Mouse (Mus musculus) stomach, embryonic 14.5 days (tissue): ENCODE data around the gene Selenbp1. TPM values are rescaled to one million over a fixed set of nuclear protein-coding genes. Genes with fewer than 3 reads are reported as not detected.
"Not testable (repeated sequence)": the region's sequence is repeated elsewhere in the genome, so short reads cannot be mapped to it uniquely, and the experiment has no call there.

Experiments used
- ATAC-seq: fragments of 200-750 bp; cut with Nextera tagmentation; 2 replicates; pipeline ENCODE4 v1.8.0; 2017; ENCODE audit warnings: low read depth, moderate TSS enrichment; ENCODE audit not compliant: insufficient number of reproducible peaks, insufficient read depth, low FRiP score
- H3K27ac ChIP-seq: fragments of 300-500 bp; sonication (generic); 2 replicates; pipeline ENCODE4 v1.5.1; 2014; ENCODE audit warnings: mild to moderate bottlenecking, low read length, moderate library complexity, mixed read lengths
- H3K27me3 ChIP-seq: fragments of 300-500 bp; sonication (generic); 2 replicates; pipeline ENCODE4 v1.6.1; 2014; ENCODE audit warnings: low read length, control low read depth, mixed read lengths; ENCODE audit not compliant: control insufficient read depth, insufficient read depth
- H3K36me3 ChIP-seq: fragments of 300-500 bp; sonication (generic); 2 replicates; pipeline ENCODE4 v1.6.1; 2014; ENCODE audit warnings: mild to moderate bottlenecking, control low read depth, low read length, moderate library complexity, mixed read lengths; ENCODE audit not compliant: control insufficient read depth, insufficient read depth
- H3K4me1 ChIP-seq: fragments of 300-500 bp; sonication (generic); 2 replicates; pipeline ENCODE4 v1.6.1; 2014; ENCODE audit warnings: low read length, control low read depth, mixed read lengths; ENCODE audit not compliant: control insufficient read depth, insufficient read depth
- H3K4me2 ChIP-seq: fragments of 300-500 bp; sonication (generic); replicated peaks from 2 replicates; pipeline ENCODE4 v1.6.1; 2014; ENCODE audit warnings: low read depth, low read length, control low read depth
- H3K4me3 ChIP-seq: fragments of 300-500 bp; sonication (generic); 2 replicates; pipeline ENCODE4 v1.5.1; 2014; ENCODE audit warnings: low read depth, low read length, control low read depth
- H3K9ac ChIP-seq: fragments of 300-500 bp; sonication (generic); replicated peaks from 2 replicates; pipeline ENCODE4 v1.6.1; 2014; ENCODE audit warnings: low read depth, mild to moderate bottlenecking, control low read depth, low read length, moderate library complexity, mixed read lengths
- H3K9me3 ChIP-seq: fragments of 300-500 bp; sonication (generic); 2 replicates; pipeline ENCODE4 v1.6.1; 2016; ENCODE audit warnings: low read depth, low read length, control low read depth; ENCODE audit not compliant: control insufficient read depth
- WGBS: fragments of 180-500 bp; shearing (Covaris S2); extraction: QIAGEN DNeasy Blood & Tissue Kit; methylation state at CpG from one replicate; pipeline ENCODE4 v1.1.7; 2014; 5-methylcytosine and 5-hydroxymethylcytosine counted together
- polyA plus RNA-seq: library from polyadenylated mRNA; unstranded; fragments of >200 nt; fragmentation: Nextera tagmentation; extraction: Ambion mirVana; gene quantifications from 2 replicates; pipeline ENCODE4 v1.2.1, GENCODE M21; 2014

Selenbp1 gene
- polyA plus RNA-seq, 1 experiment from 2014 or later = 86.2 TPM

GRCm38 (mm10) chr3:94928979-94929378, 3.9 kb upstream of the Selenbp1 start:
- not testable (repeated sequence) for ATAC-seq, H3K9me3 ChIP-seq, H3K9ac ChIP-seq, H3K4me1 ChIP-seq, H3K27ac ChIP-seq, H3K4me3 ChIP-seq, H3K4me2 ChIP-seq, H3K27me3 ChIP-seq, H3K36me3 ChIP-seq
- 90% methylated on average over 3 of the region's 4 CpGs for WGBS

DNA sequence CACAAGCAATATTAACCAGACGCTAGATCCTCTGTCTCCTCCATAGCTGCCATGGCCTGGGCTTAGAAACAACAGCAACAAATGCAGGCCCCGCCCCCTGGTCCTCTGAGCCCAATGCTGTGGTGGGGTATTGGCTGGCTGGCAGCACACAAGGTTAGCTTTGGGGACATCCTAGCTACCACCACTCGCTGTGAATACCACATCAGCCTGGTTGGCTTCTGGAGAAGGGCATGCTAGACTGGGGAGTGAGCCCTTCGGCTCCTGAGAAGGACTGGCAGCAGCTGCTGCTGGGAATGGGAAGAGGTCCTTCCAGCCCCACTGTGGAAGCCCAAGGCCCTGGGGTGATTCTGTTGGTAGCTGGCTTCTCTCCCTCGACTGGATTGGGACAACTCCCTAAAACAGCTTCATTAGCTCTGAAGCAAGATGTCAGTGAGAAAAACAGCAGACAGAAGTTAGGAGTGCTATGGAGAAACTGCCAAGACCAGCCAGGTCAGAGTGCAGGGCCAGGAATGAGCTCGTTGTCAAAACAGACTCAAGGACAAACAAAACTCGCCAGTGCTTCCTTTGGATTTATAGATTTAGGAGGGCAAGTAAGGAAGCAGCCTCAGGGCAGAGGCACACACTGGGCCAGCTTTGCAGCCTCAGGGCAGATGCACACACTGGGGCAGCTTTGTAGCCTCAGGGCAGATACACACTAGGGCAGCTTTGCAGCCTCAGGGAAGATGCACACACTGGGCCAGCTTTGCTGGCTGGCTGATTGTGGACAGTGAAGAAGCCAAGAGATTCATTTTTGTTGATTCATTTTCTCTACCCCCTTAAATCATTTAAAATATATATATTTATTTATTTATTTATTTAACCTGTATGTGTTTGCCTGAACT, 2.2 kb upstream of the Selenbp1 start:
- H3K4me1 ChIP-seq, H3K4me3 ChIP-seq, H3K4me2 ChIP-seq, H3K36me3 ChIP-seq, H3K9ac ChIP-seq, H3K9me3 ChIP-seq, H3K27me3 ChIP-seq, ATAC-seq: not testable (repeated sequence)
- H3K27ac ChIP-seq = peak overlapping the region; percentile 58; the same call in 1 of the 2 replicates
- WGBS = 43% methylated on average over 7 of the region's 7 CpGs

- H3K27ac ChIP-seq = peak overlapping the region; percentile 95; the same call in 1 of the 2 replicates
- H3K9ac ChIP-seq, H3K4me1 ChIP-seq, H3K27me3 ChIP-seq, H3K36me3 ChIP-seq, H3K4me2 ChIP-seq, ATAC-seq, H3K9me3 ChIP-seq, H3K4me3 ChIP-seq: not testable (repeated sequence)
- WGBS = 78% methylated on average over 10 of the region's 10 CpGs
Measured at GRCm38 (mm10) chr3:94931427-94932082, 1.3 kb upstream of the Selenbp1 start.

DNA sequence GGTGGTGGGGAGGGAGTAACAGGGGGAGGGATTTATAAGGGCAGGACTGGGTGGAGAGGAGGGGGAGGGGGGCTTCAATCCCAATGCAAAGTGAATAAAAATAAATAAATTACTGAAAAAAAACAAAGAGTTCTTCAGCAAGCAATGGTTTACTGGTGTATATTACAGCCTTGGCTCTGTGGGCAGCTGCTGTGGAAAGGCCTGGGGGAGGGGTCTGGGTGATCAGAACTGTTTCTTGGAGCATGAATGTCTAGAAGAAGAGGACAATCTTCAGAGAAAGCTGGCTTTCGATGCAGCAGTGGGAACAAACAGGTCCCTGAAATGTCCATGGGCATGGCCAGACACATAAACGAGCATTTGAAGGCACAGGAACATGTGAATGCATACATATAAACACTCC, 577 bp upstream of the Selenbp1 start:
- not testable (repeated sequence) for H3K4me3 ChIP-seq, H3K36me3 ChIP-seq, ATAC-seq, H3K4me1 ChIP-seq, H3K27me3 ChIP-seq, H3K9me3 ChIP-seq, H3K9ac ChIP-seq
- 35% methylated on average over 2 of the region's 2 CpGs for WGBS
- H3K27ac ChIP-seq = peak overlapping the region; percentile 95
- peak overlapping the region; percentile 50; the same call in 1 of the 2 replicates for H3K4me2 ChIP-seq

DNA sequence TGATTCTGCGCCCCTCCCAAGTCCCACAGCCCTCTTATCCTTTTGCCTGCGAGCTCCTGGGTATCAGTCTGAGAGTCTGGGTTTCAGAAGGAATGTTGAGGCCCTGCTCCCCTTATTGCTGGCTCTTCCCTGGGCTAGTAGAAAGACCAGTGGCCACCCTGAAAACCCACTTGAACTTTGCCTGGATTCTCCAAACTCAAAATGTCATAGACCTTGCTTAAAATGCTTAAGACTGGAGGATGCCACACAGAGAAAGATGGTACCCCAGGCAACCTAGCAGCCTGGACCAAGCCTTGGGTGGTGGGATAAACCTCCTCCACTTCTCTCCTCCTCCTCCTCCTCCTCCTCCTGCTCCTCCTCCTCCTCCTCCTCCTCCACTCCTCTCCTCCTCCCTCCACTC, 748 bp downstream of the Selenbp1 start:
- WGBS = no CpG with 5 or more reads among the region's 2 CpGs
- H3K9ac ChIP-seq, ATAC-seq, H3K4me1 ChIP-seq, H3K9me3 ChIP-seq, H3K36me3 ChIP-seq, H3K4me3 ChIP-seq, H3K27me3 ChIP-seq: not testable (repeated sequence)
- Histone ChIP-seq H3K27ac (peak overlapping the region; percentile 95), H3K4me2 (peak overlapping the region; percentile 50)

- not testable (repeated sequence) for H3K4me2 ChIP-seq, H3K36me3 ChIP-seq, H3K4me3 ChIP-seq, H3K27ac ChIP-seq, H3K9me3 ChIP-seq, ATAC-seq, H3K4me1 ChIP-seq, H3K9ac ChIP-seq, H3K27me3 ChIP-seq
- WGBS = 91% methylated on average over 3 of the region's 3 CpGs
Measured at GRCm38 (mm10) chr3:94934564-94934963, 1.7 kb downstream of the Selenbp1 start.

- 70% methylated on average over 3 of the region's 3 CpGs for WGBS
- H3K36me3 ChIP-seq, H3K9ac ChIP-seq, ATAC-seq, H3K27ac ChIP-seq, H3K27me3 ChIP-seq, H3K4me2 ChIP-seq, H3K4me1 ChIP-seq, H3K9me3 ChIP-seq, H3K4me3 ChIP-seq: not testable (repeated sequence)
Measured at GRCm38 (mm10) chr3:94935332-94935731, 2.5 kb downstream of the Selenbp1 start.

DNA sequence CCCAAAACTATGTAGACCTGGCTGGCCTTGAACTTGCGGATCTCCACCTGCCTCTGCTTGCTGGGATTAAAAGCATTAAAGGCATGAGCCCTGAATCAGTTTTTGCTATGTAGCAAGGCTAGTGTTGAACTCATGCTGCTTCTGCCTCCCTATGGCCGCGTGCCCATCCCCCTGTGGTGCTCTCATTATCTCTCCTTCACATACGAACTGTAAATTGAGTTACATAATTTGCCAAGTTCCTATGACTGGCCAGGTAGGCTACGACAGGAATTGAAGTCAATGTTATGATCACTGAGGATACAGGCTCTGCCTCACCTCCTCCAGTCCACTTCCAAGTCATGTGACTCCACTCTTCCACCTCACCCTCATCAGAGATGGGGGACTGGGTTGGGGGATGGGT, 3.3 kb downstream of the Selenbp1 start:
- H3K9me3 ChIP-seq, H3K4me3 ChIP-seq, H3K4me2 ChIP-seq, H3K4me1 ChIP-seq, ATAC-seq, H3K9ac ChIP-seq, H3K27ac ChIP-seq, H3K27me3 ChIP-seq, H3K36me3 ChIP-seq: not testable (repeated sequence)
- 82% methylated on average over 5 of the region's 5 CpGs for WGBS
